Mouse (Mus musculus) kidney, postnatal 25 days (tissue): Measurements from ENCODE around the gene Ripor1.

Experiments used
- DNase-seq, 2 experiments: peaks; one replicate each; pipeline ENCODE4 v3.0.0; 2021; ENCODE audit warnings: mixed read lengths in 2 of 2

The Ripor1 gene

GRCm38 (mm10) chr8:105634771-105635458 lies 29.9 kb downstream of the Ripor1 start:
- DNase-seq, result no peak

DNA sequence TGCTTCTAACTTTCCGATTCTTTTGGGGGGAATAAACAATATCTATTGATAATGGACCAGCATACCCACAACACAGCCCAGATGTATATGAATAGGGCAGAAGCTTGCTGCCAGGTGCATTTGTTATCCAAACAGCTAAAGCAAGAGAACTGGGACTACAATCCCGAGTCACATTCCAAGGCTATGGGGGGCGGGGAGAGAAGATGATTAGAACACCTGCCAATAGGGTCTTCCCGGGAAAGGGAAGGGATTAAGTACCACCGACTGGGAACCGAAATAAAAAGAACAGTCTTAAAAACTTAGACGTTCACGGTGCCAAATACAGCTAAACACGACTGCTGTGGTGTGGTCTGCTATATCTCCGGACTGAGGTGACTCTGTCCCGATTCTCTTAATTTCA lies 30.4 kb downstream of the Ripor1 start:
- peak in 1 of 2 experiments; percentile 34 for DNase-seq

GRCm38 (mm10) chr8:105636018-105636962 lies 31.2 kb downstream of the Ripor1 start, which contains the start of gene Ctcf:
Ctcf (plus strand) TSS chr8:105636568.
- DNase-seq, result peak; percentile 92 to 95

DNA sequence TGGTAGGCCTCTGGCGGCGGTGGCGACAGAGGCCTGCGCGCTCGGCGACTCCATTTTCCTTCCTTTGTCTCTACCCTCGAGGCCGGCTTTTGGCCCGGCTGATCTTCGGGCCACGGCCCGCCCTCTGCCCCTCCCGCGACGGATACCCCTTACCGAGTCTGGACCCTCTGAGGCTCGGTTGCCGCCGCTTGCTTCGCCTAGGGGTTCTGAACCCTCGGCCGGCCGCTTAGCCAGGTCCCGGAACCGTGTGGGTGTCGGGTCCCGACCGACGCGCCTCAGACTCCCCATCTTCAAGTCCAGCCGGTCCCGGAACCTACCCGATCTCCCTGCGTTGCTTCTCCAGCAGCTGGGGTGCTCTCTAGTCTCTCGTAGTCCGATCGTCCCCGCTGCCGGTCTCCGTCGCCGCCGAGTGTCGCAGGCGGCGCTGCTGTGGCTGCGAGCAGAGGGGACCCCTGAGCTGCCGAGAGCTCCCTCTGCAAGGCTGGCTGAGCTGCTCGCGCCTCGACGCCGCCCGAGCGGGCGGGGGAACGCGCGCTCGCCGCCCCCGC lies 32.0 kb downstream of the Ripor1 start, which contains the start of gene Agrp:
Gene Agrp, minus strand, starts transcription at position 431 of the 548 bp plus-strand sequence.
- peak; percentile 41 to 60 for DNase-seq

DNA sequence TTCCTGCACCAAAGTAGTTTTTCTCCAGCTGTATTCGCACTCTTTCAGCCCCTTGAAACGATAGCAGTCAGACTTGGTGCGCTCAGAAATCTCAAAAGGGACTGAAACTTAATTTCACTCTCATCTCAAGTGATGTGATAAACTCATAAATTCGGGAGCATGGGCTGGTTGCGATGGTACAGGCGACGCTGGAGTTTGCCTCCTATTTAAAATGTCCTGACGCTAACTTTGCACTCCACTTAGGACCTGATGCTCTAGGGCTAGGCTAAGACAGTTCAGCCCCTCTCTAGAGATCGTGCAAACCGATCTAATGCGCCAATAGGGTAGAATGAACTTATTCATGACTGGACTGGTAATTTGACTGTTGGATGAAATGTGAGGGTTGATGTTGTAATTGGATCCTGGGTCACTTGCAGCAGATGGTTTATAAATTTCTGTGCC lies 32.6 kb downstream of the Ripor1 start:
- no peak for DNase-seq

DNA sequence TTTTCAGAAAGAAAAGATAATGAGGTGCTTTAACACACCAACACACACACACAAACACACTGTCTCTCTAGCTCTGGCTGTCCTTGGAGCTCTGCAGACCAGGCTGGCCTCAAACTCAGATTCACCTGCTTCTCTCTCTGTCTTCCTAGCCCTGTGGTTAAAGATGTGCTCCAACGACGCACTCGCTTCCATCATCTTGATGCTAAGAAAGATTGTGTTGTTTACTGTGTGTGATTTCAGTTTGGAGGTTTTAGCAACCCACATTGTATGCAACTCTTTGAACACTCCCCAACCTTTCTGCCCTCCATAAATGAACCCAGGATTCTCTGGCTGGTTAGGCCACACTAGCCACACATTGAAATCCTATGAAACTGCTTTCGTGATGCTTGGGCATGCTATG lies 33.5 kb downstream of the Ripor1 start:
- no peak for DNase-seq

DNA sequence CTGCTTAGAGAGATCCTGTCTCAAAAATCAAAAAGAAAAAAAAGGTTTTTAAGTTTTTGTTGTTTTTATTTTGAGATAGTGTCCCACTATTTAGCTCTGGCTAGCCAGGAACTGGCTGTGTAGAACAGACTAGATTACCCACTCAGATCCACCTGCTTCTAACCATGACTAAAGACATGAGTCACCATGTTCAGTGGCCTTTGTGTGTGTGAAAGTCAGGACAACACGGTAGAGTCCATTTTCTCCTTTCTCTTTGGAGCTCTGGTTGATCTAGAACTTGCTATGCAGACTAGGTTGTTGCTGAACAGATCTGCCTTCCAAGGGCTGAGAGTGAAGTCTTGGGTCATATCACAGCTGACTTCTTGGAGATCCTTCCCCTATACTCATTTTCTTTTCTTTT lies 34.8 kb downstream of the Ripor1 start:
- no peak for DNase-seq

DNA sequence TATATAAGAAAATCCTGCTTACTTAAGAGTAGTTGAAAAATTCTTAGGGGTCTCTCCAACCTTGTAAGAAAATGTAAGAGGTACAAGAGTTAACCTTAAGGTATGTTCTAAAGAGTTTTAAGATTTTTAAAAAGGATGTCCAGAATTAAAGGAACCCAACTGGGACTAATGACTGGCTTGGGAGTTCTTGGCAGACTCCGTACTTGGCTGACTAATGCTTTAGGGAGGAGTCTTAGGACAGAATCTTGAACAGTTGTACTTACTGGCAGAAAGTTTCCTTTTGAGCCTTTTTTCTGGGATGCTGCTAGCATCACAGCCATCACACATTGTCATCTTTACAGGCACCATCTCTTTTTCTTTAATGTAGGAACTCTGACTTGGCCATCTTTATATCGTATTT lies 35.5 kb downstream of the Ripor1 start:
- no peak for DNase-seq

GRCm38 (mm10) chr8:105645205-105645604 lies 40.1 kb downstream of the Ripor1 start:
- DNase-seq, result no peak

DNA sequence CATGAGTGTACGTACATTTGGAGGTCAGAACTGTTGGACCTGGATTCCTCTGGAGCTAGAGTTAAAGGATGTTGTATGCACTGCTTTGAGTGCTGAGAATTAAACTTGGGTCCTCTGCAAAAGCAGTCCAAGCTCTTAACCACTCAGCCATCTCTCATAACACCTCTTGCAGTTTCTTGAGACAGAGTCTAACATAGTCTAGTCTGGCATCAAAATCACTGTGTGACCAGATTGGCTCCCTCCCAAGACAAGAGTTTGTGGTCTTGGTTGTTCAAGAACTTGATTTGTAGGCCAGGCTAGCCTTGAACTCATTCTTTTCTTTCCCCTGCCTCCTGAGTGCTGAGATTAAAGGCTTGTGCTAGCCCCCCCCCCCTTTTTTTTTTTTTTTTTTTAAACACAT lies 43.9 kb downstream of the Ripor1 start:
- no peak for DNase-seq

- no peak for DNase-seq
Measured at GRCm38 (mm10) chr8:105657641-105658040, 52.6 kb downstream of the Ripor1 start.

DNA sequence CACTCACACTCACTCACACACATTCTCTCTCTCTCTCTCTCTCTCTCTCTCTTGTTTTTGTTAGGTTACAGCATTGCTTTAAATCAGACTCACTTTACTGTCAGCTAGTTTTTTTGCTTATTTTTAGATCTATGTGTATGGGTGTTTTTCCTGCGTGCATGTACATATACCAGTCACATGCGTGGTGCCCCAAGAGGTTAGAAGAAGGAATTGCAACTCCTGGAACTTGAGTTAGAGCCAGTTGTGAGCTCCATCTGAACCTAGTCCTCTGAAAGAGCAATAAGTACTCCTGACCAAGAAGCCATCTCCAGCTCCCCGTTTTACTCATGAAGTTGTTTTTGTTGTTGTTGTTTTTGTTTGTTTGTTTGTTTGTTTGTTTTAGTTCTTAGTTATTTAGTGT lies 56.1 kb downstream of the Ripor1 start:
- DNase-seq, result peak in 1 of 2 experiments; percentile 36
